Mouse (Mus musculus) adrenal gland, postnatal 10 days (tissue): ENCODE results near the gene Gm5426. TPM values are rescaled to one million over a fixed set of nuclear protein-coding genes. Genes with fewer than 3 reads are reported as not detected.
"Not testable (repeated sequence)": the region's sequence is repeated elsewhere in the genome, so short reads cannot be mapped to it uniquely, and the experiment has no call there.

ENCODE experiments used
- DNase-seq: peaks from one replicate; pipeline ENCODE4 v3.0.0; 2021; ENCODE audit warnings: mixed read lengths
- long read RNA-seq, 2 experiments: library from polyadenylated mRNA; stranded (forward); transcript quantifications; one replicate each; pipeline ENCODE4 v2.0.0; 2021
- total RNA-seq, 2 experiments: library from RNA; stranded (reverse); gene quantifications; 2 replicates each; pipeline ENCODE4 v1.2.3; 2021

Gene Gm5426
- total RNA-seq = not detected
- long read RNA-seq, experiment 1 = 0 reads
- long read RNA-seq, experiment 2 = 0 reads

DNA sequence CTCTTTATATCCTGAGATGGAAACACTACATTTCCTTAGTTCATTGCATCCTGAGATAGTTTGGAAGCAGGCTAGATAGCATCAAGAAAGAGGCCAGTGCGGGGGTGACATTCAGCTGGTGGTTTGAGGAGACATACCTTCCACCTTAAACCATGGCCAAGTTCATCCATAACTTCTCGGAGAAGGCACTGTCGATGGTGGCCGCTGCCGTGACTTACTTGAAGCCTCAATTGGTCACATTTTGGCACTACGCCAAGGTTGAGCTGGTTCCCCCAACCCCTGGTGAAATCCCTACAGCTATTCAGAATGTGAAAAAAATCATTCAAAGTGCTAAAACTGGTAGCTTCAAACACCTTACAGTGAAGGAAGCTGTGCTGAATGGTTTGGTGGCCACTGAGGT, at the start of gene Gm5426:
Gene Gm5426, plus strand, starts transcription at position 153 of the 400 bp plus-strand sequence.
- not testable (repeated sequence) for DNase-seq

DNA sequence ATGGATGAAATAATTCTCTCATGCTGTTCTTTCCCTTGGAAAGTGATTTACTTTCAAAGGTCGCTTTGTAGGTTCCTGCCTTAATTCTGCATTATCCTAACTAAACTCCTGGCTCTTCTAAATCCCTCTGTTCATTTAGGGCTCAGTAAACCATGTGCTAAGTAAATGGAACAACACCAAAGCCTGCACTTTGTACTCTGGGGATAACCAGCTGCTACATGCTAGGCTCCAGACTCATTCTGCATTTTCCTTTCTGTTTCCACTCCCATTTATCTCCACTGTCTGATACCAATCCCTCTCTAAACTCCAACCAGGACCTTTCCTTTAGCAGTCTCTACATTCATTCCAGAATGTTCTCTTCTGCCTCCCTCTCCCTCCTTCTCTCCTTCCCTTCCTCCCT, 46.7 kb upstream of the Gm5426 start:
- DNase-seq = no peak

DNA sequence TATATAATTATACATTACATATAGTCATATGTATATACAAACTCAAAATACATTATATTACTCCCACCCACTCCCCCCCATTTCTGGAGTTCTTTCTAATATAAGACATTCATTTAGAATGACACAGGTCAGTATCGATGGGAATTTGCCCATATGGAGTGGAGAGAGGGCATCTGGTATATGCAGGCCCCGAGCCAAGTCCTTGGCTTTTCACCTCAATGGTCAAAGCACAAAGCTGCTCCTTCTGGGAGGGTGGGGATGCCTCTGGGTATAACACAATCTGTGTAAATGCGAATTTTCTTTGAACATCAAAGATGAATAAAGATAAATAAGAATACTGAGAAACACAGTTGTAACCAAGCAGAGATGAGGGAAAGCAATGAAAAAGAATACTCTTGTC, 46.0 kb upstream of the Gm5426 start:
- no peak for DNase-seq

DNA sequence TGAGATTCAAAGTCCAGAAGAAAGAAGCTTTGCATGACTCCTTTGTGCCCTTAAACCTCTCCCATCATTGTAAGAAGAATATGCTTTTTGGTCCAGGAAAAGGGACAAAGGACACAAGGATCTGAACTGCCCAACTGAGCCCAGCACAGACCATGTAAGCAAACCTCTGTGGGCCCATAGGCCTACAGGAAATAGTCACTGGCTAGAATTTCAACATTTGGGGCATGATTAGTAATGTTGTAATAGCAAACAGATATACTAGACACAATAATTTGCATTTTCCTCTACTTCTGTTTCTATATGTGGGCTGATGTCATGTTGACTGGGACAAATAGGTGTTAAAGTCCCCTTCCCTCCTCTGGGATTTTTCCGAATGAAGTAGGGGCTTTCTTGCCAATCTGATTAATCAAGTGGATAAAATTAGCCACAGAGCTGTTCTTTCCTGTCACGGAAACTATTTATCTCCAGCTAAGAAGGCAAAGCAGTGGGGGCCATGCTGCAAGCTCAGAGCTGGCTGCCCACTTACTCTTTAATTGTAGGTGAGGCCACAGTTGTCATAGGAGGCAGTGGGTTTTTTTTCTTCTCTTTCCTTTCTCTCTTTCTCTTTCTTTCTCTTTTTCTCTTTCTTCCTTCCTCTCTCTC, 42.4 kb upstream of the Gm5426 start:
- no peak for DNase-seq

DNA sequence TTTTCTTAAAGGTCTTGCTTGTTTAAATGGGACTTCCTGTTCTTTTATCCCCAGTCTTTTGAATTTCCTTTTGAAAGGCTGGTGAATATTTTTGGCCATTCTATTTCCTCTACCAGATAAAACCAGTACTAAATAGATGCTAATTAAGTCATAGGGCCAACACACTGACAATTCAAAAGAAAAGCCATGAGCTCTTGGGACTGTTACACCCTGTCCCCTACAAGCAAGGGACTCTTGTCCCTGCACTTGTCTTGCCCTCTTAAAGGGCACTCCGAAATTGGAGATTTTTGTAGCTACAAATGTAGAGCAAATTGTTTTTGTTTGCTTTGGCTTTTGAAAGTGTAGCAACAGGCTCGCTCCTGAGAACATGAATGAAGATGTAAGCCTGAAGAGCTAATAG, 41.8 kb upstream of the Gm5426 start:
- no peak for DNase-seq

DNA sequence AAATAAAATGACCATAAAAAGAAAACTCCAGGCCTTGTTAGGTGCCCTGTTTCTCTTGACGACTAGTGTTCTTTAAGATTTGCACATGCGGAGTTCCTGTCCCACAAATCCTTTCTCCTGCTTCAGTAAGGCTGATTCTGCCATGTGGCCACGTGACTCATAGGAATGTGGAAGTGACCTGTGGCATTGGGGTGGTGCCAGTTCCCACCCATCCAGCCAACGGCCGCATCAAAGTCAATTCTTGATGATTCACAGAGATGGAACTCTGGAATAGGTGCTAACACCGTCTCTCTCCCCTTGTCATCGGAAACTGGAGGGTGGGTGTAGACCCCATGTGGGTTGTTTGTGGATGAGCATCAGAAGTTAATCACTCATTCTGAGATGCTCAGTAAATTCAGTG, 39.7 kb upstream of the Gm5426 start:
- DNase-seq = no peak

DNA sequence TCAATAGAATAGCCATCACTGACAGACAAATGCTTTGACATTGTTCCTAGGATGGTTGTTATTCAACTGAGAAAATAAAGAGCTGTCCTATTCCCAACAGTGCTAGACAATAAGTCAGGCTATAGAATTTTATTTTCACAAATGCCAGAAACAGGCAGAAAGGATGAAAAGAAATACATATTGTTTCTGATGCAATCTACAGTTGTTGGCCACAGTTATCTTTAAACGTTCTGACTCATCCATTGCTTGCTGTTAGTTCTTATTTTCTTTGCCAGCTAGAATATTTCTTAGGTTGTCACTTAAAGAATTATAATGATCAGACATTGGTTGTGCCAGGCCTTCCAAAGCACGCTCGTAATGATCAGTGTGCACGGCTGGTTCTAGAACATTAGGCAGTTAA, 35.4 kb upstream of the Gm5426 start:
- DNase-seq = no peak

DNA sequence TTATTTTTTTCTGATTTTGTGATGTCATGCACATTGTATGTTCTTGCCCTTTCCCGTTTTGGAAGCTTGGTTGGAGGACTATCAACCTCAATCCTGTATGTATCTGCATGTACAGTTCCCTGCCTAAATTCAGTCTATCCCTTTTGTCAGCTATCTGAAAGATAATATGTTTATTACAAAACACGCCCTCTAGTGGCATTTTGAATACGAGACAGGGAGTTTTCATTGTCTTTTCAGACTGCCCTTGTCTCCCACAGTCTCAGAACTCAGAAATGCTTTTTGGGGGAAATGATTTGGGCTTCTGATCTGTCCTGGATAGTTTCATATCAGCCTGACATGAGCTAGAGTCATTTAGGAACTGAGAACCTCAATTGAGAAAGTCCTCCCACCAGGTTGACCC, 32.2 kb upstream of the Gm5426 start:
- no peak for DNase-seq

DNA sequence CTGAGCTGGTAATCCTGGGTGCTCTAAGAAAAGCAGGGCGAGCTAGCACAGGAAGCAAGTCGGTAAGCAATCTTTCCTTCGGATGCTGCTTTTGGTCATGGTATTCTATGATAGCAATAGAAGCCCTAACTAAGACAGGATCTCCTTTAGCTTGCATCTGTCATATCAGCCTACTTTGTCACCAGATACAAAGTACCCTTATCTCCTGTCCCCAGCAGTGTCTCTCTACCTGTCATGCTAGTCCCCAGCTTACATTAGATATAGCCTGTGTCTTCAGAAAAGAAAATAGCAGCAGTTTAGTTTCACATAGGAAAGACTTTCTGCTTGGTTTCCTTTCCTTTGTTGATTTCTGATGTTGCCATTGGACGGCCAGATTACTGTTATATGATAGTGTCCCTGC, 31.8 kb upstream of the Gm5426 start:
- DNase-seq = no peak

DNA sequence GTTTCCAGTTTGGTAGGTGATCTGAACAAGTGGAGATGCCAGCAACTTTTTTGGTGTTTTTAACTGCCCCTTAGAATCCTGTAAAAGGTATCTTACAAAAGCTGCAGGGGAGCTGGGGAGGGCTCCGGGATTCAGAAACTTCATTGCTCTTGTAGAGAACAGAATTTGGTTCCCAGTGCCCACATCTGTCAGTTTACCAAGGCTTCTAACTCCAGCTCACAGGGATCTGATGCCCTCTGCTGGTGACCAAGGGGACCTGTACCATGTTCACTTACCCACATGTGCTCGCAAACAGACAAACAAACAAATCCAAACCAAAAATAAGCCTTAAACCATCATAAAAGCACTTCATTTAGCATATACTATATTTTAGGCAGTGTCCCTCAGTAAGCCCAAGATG, 31.3 kb upstream of the Gm5426 start:
- DNase-seq = no peak

DNA sequence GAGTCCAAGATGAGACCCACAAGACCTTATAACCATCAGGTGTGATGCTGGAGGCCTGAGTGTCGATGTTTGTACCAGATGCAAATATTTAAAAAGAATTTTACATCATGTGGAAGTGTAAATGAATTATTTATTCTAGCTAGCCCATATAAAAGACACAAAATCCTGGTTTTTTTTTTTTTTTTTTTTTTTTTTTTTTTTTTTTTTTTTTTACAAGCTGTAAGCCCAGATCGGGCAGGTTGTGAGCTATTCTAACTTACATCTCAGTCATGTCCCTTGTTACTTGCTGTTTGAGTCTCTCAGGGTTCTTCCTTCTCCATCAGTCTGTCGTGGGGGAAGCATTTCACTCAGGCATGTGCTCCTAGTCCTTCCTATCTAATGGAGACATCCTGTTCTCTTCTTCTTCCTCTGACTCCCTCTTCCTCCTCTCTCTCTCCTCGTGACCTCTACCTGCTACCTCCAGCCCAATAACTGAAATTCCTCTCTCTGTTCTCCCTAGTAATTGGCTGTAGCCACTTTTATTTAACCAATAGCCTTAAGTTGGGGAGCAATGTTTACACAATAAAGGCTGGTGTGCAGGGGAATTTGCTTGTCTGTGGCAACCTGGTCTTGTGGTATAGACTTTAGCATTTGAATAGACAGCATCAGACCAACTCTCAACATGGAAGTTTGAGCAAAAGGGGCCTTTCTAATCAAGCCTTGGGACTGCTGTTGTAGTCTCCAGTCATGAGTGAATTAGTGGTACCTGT, 29.3 kb upstream of the Gm5426 start:
- DNase-seq = no peak

DNA sequence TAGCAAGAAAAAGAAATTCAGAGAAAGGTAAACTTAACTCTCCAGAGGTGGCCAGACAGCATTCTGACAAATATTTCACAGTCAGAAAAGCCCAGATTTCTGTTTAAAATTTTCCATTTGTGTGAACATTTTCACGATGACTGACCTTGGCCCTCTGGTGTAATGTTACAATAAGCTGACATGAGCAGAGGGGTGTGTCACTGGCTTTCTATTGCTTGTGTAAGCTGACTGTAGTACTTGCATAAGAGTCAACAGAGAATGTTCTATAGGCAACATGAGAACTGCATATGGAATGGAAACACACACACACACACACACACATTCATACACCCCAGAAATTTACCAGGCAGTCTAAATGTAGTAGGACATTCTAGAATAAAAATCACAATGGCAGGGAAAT, 28.6 kb upstream of the Gm5426 start:
- DNase-seq = no peak

DNA sequence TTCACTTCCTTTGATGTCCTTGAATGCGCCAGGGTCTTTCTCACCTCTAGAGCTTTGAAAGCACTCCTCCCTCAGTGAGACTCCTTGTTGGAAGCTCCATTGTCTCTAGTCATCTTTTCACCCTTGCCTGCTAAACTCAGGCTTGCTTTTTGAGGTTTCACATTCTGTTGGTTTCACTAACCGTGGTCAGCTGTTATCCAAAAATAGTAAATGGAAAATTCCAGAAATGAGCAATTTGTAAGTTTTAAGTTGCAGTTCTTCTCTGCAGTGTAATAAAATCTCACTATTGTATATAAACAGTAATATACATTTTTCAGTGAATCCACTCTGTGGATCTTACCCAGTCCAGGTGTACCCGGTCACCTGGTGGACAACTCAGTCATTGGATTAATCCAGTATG, 21.1 kb upstream of the Gm5426 start:
- no peak for DNase-seq

DNA sequence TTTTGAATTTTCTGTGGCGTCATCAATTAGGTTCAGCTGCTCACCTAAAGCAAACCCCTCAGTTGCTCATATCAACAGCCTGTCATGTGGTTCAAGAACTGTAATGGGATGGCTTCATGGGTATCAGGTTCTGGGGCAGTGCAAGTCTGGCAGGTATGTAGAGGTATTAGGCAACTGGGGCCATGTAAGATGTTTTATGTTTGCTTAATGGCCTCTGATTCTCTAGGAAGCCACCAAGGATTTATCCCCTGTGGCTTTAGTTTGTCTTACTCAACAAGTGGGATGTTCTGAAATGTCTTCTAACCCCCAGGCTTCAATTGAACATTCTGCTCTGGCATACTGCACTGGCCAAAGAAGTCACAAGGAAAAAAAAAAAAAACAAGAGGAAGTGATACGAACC, 15.6 kb upstream of the Gm5426 start:
- DNase-seq = no peak

DNA sequence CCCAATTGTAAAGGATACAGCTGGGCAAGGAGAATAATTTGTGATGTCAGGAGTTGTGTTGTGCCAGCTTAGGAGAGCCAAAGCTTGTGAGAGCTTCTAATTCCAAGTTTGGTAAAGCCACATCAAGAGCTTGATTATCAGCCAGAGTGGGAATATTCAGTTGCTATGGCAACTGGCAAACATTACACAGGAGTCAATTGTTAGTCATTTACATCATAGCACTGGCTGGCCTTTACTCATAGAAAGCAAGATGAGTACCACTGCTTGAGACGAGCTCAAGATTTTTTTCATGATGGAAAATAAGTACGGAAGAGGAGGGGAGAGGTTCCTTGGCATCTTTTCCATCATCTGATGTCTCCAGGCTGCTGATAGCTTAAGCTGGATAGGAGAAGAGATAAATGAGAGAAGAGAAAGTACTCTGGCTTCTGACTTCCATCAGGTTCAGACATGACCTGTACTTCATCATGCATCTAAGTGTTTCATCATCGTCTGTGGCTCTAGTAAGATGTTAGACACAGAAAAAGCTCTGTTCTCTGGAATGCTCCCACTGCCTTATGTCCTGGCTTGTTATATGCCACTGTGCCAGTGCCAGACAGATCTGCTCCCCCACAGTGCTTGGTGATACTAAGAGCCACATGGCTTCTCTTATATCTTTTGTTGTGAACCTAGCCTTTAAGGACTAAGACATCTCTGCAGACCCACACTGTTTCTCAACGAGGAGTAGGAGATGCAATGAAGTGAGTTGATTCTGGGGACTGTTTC, 15.0 kb upstream of the Gm5426 start:
- no peak for DNase-seq

DNA sequence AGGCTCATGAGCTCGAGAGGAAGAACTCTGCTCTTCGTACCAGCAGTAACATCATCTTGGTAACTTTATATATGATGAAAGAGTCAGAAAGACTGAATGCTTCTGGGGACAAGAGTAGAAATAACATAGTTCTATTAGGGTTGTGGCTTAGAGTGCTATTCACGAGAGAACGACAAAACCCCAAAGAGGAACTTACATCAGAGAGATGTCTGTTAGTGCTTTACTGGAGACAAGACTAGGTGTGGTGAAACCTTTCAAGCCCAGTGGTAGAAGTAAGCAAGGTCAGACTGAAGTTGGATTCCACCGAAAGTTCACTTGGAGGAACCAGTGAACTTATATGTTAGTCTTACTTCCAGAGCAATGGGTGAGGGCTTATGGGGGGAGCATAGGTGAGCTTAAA, 12.5 kb upstream of the Gm5426 start:
- DNase-seq = no peak

DNA sequence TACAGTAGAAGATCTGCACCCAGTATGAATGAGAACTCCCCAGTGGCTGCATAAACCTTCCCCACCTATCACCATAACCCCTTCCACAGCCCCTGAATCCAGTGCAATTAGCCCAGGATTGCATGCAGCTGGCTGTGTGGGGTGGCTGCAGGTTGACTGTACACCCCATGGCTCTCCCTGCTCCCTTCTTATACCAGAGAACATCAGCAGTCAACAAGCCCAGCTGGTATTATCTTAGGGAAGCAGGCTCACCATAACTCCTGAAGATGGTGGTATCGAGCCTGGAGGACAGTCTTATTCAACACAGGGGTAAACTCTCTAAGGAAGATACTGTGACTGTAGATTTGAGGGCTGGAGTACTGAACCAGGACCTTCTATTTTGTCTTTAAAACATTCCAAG, 12.1 kb upstream of the Gm5426 start:
- no peak for DNase-seq

DNA sequence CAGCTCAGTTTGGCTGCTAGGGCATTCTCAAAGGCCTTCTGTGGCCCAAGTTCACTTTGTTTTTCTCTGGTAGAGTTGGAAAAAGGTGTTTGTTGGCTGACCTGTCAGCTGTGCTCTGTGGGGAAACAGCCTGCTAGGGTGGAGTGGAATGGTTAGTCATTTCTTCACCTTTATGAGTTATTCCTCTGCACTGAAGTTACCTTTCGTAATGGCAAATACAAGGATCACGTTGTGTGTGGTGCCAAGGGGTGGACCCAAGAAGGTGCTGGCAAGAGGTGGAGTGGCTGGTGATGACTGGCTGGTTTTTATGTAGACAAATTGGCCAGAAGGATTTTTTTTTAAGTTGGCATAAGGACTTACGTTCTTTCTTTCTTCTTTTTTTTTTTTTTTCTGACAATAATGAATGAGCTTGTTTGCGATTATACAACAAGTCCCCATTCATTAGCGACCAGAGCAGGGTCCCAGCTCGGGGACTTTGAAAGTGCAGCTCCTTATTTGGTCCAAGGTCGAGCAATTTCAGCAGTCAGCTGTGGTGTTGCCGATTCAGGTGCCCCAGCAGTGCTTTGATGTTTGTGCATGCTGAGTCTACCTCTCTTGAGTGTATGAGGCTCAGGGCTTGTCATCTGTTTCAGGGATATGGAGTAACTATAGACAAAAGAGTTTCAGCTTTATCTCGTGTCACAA, 10.5 kb upstream of the Gm5426 start:
- peak; percentile 44 for DNase-seq

DNA sequence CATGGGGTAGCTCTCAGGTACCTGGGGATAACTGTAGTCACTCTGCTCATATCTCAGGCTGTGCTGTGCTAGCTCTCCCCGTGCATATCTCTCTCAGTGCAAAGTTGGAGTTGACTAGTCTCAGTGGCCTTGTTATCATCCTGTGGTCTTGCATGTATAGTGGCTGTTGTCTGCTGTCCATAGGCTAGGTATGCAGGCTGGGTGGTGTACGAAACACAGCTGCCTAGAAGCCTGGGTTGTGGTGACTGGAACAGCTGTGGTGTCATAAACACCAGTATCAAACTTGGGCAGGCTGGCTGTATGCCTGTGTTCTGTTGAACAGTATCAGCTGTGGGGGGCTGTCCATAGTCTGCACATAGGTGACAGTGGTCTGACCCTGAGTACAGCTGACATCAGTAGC, 7.2 kb upstream of the Gm5426 start:
- DNase-seq = no peak

DNA sequence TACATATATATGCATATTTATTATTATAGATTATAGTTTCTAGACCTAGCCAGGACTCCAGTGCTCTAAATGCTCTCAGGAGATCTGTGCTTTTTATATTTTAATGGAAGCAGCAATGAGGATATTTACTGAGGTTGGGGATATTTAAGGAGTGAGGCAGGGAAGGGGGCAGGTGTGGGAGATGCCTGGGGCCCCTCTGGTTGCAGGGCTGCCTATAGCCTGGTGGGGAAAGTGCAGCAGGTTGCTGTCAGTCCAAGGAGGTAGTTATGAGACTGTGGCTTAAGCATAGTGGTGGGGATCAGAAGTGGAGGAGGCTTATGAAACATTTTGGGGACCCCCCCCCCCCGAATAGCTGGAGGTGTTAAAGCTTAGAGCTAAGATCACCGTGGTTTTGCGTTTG, 6.0 kb upstream of the Gm5426 start:
- DNase-seq = no peak

DNA sequence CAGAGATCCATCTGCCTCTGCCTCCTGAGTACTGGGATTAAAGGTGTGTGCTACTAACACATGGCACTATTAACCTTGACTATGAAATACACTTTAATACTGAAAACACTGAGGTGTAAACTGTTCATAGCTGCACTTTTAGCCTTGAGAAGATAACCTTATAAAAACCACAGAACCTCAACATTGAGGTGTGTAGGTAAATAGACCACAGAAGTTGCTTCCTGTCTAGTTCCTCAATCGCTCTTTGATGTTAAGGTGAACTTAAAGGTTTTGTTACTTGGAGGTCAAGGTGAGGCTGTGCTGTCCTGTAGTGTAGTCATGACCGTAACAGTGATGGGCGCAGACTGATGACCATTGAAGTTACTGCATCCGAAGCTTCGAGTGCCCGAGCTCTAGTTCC, 5.3 kb upstream of the Gm5426 start:
- no peak for DNase-seq

DNA sequence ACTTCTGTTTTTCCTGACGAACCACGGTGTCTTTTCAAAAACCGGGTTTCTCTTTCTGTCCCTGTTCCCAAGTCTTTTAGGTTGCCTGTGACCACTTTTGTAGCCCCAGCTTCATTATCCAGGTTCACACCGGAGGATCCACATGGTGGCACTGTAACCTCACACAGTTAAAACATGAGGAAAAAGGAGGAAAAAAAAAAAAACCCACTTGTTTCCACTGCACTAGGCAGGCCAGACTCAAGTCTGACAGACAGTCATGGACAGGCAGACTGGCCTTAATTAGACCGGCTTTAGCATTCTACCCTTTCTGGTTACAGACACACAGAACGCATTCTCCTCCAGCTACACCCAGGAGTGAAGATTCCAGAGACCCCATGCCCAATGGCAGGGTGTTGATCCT, 4.2 kb upstream of the Gm5426 start:
- DNase-seq = peak; percentile 71

DNA sequence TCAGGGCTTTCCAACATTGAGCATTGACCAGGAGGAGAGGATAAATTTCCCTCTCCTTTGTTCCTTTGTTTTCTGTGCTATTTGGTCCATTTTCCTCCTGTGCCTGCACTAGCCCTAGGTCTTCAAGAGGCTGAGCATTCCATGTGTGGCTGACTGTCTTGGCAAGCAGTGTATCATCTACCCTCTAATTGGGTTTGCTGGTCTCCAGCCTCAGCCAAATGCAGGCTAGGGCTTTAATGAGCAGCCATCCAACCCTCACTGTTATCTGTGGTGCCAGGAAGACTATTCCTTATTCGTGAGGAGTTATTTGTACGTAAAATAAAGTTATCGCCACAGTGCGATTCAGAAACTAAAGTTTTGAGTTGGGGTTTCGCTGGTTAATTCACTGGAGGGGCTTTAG, 2.2 kb downstream of the Gm5426 start:
- no peak for DNase-seq
